Mouse (Mus musculus) right cerebral cortex, postnatal 36 days (tissue): ENCODE measurements around the gene Relch.
"Not testable (repeated sequence)": the region's sequence is repeated elsewhere in the genome, so short reads cannot be mapped to it uniquely, and the experiment has no call there.

Experiments used
- DNase-seq, 2 experiments: peaks; one replicate each; pipeline ENCODE4 v3.0.0; 2022; ENCODE audit warnings: low spot score in 2 of 2, mixed read lengths in 1 of 2

The Relch gene

DNA sequence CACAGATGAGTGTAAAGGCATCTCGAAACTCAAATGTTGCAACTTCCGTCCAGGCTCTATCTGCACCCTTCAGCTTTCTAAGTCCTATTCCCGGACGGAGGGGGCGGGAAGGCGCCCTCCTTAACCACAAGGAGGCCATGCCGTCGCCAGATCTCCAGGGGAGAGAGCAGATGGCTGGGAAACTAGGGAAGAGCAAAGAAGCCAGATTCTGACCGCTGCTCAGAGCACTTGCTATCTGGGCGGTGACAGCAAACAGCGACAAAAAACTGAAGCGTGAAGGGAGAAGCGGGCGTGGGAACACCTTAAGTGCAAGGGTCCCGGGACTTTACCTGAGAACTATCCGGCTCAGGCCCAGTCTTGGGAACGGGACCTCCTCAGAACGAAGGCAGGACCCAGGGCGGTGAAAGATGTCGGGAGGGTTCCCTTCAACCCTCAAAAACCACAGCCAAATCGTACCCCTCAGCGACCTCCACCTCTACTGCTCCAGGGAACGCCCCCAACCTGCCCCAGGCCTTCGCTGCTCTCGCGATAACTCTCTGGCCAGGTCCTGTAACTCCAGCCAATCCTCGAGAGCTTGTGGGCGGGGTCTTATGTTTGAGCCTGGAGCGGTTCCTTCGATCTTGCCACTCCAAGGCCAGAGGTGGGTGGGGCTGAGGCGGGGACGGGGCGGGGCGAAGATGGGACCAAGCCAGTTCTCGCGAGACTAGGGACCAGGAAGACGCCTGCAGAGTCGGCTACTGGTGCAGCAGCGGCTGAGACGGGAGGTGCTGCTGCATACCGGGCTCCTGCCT is at the start of gene Relch, which contains the start of gene Pign:
Gene Relch (plus strand): TSS at position 691 of the 791 bp plus-strand sequence.
Gene Pign (minus strand): TSS at position 507 of the 791 bp plus-strand sequence.
- DNase-seq: peak; percentile 96 to 99

DNA sequence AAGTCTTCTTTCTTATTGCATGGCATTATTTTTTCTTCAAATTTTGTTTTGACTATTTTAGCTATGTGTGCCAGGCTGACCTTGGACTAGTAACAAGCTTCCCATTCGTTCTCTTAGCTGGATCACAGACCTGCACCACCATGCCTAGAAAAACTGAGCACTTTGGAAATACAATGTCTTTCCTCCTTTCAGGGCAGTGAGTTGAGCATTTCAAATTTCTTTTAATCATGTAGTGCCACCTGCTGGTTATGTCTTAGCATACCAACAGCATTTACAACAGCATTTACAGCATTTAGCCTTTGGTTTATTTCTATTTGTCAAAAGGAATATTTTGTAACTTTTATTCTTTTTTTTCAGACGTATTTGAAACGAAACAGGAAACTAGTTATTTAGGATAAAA is 33.2 kb upstream of the Relch start:
- DNase-seq: no peak

DNA sequence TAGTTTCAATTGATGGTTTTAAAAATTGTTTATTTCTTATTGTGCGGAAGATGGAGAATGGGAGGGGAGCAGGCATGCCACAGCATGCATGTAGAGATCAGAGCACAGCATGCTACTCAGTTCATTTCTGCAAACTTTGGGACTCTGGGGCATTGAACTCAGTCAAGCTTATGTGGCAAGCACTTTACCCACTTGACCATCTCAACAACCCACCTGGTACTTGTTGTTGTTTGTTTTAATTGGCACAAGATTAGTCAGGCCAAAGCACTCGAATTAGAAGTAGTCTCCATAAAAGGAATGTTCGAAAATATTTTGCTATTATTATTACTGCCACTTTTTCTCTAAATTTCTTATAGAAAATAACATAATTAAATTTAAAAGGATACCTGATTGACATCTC is 19.6 kb upstream of the Relch start:
- DNase-seq: no peak

DNA sequence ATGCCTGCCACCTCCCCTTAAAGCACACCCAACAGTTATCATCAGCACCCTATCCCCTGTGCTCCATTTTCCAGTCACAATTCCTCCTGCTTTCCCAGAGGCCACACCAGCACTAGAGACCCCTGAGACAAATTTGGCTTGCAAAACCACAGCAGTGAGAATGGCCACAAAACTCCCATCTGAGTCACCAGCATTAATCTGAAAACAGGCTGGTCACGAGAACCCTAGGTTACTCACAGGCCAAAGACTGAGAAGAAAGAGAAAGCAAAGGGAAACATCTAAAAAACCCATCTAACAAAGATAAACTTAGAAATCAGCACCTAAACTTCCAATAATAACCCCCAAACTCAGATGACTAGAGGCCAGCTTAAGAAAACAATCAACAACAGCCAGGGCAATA is 13.0 kb upstream of the Relch start:
- no peak for DNase-seq

DNA sequence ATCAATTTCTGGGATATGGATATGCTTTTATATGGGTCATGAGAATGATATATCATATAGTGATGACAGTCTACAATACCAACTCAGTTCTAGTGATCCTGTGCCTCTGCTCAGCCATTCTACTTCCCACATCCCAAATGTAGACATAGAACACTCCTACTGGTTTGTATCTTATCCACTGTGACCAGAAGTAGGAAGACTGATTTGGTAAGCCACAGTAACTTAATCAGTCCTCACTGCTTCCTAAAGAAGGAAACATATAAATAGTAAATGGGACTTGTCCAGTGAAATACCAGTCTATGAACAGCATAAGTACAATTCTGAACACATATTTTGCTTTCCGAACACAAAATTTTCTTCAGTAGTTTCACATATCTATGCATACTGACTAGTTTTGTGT is 9.7 kb upstream of the Relch start:
- no peak for DNase-seq

DNA sequence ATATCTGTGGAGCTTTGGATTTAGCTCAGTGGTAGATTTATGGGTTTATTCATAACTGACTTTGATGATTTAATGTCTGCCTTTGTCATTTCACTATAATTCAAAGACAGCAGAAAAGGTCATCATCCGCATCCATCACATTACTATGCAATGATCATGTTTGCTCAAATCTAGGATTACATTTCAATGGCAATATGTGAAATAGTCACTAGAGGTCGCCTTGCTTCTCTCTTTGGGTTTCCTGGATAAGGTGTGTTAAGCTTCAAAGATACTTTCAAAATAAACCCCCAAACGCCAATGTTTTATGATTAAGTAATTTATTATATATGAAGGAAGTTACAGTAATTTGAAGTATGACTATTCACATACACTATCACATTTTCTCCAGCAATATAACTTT is 3.6 kb upstream of the Relch start:
- DNase-seq: no peak

DNA sequence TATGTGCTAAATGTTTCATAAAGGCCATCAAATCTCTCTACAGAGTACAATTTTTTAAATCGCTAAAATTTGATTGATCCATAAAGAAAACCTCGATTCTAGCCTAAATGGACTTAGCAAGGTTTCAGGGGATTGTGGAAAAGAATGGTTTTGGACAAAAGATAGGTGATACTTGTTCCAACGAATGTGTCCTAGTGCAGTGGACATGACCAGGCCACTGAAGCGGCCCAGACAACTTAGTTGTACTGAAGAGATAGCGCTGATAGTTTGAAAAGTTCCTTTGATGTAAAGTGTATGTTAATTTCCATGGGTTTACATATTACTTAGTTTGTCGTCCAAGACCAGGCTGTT is 866 bp upstream of the Relch start:
- DNase-seq: no peak

DNA sequence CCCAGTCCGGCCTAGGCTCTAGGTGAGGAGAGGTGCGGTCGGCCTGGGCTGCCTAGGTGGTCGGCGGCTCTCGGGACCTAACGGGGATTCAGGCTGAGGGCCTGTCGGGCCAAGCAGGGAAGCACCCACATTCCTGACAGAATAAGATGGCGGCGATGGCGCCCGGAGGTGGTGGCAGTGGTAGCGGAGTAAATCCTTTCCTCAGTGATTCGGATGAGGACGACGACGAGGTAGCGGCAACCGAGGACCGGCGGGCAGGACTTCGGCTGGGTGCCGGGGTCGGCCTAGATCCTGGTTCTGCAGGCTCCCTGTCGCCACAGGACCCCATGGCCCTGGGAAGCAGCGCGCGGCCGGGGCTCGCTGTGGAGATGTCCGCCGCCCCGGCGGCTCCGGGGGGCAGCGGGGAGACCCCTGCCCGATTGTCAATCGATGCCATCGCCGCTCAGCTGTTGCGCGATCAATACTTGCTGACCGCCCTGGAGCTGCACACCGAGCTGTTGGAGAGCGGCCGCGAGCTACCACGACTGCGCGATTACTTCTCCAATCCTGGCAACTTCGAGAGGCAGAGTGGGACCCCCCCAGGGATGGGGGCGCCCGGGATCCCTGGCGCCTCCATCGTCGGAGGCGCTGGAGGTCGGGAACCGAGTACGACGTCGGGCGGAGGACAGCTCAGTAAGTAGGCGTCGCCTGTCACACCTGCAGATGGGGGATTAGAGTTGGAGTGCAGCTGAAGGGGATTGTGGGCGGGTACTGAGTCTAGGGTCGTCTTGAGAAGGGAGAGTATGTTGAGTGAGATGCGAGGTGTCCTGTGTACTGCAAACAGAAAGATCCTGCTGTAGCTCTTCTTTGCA is 526 bp downstream of the Relch start:
- DNase-seq: peak in 1 of 2 experiments; percentile 4

DNA sequence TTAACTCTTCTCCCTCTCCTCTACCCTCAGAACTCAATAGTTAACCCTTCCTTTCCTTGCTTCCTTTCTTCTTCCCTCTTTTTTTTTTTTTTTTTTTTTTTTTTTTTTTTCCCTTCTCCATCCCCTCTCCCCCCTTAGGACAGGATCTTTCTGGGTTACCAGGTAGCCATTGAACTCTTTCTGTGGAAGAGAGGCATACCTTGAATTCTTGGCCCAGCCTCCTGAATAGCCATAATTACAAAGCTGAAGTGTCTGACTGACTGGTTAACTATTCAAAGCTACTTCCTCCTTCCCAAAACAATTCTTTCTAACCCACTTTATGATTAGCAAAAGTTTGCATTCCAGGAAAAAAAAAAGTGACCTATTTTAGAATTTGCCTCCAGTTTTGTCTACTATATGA is 6.0 kb downstream of the Relch start:
- DNase-seq: no peak

DNA sequence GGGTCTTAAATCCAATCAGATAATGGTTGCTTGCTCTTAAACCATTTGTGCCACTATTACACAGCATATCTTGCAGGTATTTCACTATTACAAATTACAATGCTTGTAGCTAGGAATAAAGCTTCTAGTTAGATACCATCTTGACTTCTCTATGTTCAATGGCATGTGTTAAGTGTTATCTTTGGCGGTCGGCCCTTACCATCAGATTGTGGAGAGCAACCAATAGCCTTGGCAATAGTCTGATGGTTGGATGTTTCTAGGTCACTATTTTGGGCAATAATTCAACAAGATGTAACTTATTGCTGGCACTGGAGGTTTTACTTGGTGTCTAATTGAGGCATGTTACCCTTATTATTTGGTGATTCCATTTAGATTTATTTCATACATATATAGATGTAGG is 11.1 kb downstream of the Relch start:
- DNase-seq: no peak

DNA sequence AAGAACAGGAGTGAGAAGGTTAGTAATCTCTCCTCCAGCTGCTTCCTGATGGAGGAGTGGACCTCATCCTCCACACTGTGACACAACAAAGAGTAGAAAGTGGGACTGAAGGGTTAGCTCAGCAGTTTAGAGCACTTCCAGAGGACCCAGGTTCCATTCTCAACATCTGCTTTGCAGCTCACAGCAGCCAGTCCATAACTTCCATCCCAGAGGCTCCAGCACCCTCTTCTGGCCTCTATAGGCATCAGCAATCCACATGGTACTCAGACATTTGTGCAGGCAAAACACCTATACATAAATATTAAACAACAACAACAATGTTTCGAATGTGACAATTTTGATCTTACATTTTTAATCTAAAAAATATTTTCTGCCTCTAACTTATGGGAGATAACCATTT is 16.9 kb downstream of the Relch start:
- no peak for DNase-seq

DNA sequence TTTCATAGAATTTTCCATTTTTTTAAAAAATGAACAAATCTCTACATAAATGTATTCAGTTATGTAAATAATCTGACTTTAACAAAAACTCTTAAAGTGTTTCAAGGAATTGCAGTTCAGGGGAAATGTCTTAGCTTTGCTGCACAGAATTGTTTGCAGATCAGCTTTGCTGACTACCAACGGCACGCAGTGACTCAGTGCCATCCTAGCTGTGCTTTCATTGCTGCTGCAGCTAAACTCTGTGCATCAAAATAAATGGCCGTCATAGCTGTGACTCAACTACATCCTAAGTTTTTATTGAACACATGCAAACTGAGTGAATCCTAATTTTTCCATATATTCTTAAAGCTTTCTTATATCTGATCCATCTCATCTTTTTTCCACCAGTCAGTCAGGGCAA is 21.8 kb downstream of the Relch start:
- DNase-seq: no peak

DNA sequence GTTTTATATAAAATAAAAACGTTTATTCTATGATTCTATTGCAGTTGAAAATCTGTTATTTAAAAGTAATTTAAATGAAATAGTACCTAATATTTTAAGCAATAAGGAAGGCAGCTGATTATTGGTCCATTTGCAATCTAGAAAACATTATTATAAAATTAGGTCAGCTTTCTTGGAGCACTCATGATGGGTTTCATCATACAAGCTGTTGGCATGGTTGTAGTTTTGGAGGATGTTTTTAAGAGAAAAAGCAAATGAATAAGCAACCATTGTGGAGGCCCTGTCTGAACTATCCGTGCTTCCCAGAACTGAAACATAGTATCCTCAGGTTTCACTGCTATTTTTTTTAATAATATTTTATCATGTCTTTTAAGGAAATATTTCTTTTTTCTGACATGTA is 31.9 kb downstream of the Relch start:
- no peak for DNase-seq

DNA sequence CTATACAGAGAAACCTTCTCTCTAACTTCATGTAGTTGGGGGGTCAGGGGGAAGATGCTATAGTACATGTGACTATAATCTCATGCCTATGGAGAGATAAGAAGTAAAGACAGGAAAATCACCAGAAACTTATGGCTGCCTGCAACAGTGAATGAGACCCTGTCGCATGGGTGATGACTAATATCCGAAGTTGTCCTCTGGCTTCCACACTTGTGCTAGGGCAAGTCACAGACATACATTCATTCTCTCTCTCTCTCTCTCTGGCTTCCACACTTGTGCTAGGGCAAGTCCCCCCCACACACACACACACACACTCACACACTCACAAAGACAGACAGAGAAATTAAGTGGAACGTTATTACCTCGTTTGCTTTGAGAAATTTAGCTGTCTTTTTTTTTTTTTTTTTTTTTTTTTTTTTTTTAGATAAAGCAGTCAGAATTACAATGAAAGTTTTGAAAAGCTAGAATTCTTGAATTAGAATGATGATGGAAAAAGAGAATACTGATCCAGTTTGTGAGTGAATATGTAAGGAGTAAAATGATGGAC is 37.4 kb downstream of the Relch start:
- DNase-seq: no peak

DNA sequence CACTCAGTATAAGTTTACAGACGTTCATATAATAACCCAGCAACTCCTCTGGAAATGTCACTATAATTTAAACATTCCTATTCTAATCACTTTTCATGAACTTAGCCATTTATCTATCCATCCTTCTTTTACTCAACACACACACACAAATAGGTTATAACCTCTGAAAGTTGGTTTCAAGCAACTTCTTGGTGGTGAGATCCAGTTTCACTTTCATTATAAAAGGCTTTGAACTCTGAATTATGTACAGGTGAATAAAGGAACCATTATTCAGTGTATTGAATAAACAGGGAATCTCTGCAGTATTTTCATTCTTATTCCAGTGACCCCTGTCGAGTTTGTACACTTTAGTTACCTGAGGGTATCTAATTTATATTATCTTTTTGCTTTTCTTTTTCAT is 45.8 kb downstream of the Relch start:
- DNase-seq: no peak

DNA sequence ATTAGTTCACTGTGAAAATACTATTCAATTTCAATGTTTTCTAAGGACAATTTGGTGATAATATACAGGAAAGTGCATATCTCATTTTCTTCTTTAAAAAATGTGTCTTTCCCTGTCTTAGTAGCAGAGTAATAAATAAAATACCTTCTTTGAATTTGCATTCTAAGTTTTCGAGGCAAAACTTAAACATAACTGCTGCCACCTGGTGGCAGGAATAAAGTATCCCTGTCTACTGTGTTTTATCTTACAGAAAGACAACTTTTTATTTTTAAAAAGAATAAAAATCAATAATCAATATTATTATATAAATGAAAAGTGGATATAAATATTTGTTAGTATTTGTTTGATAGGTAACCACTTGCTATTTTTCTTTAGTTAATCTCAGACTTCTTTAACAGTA is 47.6 kb downstream of the Relch start:
- no peak for DNase-seq

DNA sequence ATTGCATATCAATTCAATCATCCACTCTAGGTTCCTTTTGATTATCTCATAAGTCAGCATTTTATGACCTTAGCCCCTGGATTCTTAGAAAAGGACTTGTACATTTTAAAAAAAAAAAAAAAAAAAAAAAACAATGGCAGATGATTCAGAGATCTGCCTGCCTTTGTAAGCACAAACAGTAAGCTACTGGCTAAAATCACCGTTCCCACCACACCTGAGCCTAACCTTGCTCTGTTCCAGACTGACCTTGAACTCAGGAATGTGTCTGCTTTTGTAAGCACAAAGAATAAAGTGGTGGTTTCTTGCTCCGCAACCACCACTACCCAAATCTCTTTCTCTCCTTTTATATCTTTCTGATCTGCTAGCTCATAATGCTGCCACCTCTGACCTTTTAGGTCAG is 49.2 kb downstream of the Relch start:
- no peak for DNase-seq

DNA sequence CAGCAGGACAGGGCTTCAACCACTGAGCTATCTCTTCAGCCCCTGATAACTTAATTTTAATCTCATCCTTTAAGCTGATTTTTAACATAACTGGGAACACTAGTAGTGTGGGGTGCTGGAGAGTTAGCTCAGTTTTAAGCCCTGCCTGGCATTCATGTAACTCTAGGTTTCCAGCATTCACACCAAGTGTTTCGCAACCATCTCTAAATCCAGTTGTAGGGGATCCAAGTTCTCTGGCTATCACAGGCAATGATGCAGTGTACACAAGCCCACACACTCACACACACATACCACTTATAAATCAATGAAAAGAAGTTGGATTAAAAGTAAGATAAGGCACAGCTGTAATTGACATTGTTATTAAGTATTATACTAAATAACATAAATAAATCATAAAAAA is 54.7 kb downstream of the Relch start:
- no peak for DNase-seq

DNA sequence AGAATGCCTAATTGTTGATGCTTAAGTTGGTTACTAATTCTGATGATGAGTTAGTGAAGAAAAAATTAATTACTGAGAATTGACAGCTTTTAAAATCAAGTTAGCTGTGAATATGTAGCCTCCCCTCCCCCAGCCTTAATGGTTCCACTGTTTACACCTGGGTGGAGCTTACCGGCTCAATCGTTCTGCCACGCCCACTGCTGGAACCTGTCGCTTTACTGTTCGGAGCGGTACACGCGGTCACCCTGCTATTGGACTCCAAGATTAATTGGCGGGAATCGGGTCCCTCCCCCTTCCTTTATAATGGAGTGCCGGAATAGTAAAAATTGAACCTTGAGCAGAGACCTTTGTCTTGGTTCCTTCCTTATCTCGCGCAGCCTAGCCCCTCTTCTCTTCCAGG is 65.6 kb downstream of the Relch start:
- DNase-seq: not testable (repeated sequence)

DNA sequence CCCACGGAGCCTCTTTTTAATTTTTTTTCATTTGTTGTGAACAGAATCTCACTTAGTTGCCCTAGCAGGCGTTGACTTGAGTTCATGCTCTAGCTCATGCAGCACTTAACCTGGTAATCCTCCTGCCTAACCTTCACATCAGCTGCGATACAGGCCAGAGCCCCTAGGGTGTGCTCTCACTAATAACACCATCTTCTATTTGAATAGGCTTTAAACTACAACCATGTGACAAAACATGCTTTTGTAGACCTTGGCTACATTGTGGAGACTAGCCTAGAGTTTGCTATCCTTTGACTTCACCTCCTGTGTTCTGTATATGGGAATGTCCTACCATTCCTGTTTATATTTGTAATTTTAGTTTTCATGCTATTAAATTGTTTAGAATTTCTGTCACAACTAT is 71.7 kb downstream of the Relch start:
- DNase-seq: no peak

DNA sequence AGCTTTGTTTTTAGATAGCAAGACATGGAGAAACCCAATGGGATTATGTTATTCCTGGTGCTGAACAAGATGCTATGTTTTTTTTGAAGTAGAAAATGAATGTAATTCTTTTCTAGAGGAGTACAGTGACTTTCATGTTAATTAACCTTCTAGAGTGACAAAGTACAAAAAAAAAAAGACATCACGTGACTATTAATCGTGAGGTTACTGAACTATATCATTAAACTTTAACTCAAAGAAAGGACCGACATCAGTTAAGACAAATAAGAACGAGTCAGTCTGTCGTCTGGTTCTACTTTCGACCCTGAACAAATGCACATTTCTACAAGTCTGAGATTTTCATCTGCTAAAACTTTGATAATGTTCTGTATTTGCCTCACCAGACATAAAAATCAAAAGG is 74.7 kb downstream of the Relch start:
- DNase-seq: no peak

DNA sequence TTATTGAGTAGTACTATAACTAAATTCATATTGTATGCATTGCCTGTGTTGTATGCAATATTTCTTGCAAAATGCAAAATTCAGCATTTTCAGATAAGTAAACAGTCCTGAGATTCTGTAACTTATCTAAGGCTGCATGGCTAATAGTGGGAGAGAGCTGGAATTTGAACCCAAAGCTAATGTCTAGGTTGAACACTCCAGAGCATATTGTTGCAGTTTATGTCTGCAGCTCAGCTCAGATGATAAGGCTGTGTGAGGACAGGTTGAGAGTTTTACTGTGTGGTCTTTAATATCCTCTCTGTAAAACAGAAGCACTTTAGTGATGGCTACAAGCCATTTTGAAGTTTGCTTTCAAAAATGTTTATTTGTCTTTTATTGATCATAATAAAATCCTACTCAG is 75.8 kb downstream of the Relch start:
- no peak for DNase-seq

DNA sequence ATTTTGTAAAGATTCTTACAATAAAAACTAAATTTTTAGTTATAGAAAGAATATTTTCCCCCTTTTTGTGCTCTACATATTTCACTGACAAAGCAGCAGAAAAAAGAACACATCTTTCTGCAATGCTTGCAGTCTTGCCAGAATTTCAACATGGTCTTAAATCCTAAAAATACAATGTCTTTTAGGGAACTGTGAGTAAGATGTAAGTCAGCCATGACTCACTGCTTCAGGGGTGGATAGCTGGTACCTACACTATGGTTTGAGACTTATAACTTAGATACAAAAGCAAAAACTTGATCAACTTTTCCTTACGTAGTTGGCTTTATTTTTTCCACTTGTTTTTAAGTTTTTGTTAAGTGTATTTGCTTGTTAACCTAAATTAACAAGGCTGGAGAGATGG is 78.8 kb downstream of the Relch start:
- peak; percentile 22 to 56 for DNase-seq
